Mouse (Mus musculus) forebrain, embryonic 14.5 days (tissue): ENCODE measurements at regions not wholly inside any gene's neighbourhood (a gene's known extent, or its start where the extent isn't known, plus 50 kb on each side); places are given as distances from the start of the nearest gene placed in this dataset.

Experiments
- ATAC-seq: fragments of 200-750 bp; cut with Nextera tagmentation; 2 replicates; pipeline ENCODE4 v1.8.0; 2017; ENCODE audit warnings: mild to moderate bottlenecking, moderate library complexity
- DNase-seq: peaks from one replicate; pipeline ENCODE4 v3.0.0-alpha.2; 2015; ENCODE audit warnings: low spot score
- H3K27ac ChIP-seq: fragments of 300-500 bp; sonication (generic); 2 replicates; pipeline ENCODE4 v1.5.1; 2014; ENCODE audit warnings: low read depth, mild to moderate bottlenecking, control low read depth, low read length, moderate library complexity
- H3K27me3 ChIP-seq: fragments of 300-500 bp; sonication (generic); replicated peaks from 2 replicates; pipeline ENCODE4 v1.6.1; 2014; ENCODE audit warnings: low read length, control low read depth, mixed read lengths; ENCODE audit not compliant: control insufficient read depth, insufficient read depth
- H3K36me3 ChIP-seq: fragments of 300-500 bp; sonication (generic); 2 replicates; pipeline ENCODE4 v1.6.1; 2014; ENCODE audit warnings: low read length, control low read depth; ENCODE audit not compliant: control insufficient read depth, insufficient read depth
- H3K4me1 ChIP-seq: fragments of 300-500 bp; sonication (generic); 2 replicates; pipeline ENCODE4 v1.6.1; 2014; ENCODE audit warnings: antibody characterized with exemption, low read length, control low read depth; ENCODE audit not compliant: control insufficient read depth, insufficient read depth
- H3K4me2 ChIP-seq: fragments of 300-500 bp; sonication (generic); 2 replicates; pipeline ENCODE4 v1.6.1; 2014; ENCODE audit warnings: mild to moderate bottlenecking, control low read depth, low read length
- H3K4me3 ChIP-seq: fragments of 300-500 bp; sonication (generic); 2 replicates; pipeline ENCODE4 v1.5.1; 2014; ENCODE audit warnings: low read depth, low read length, control low read depth
- H3K9ac ChIP-seq: fragments of 300-500 bp; sonication (generic); 2 replicates; pipeline ENCODE4 v1.6.1; 2014; ENCODE audit warnings: mild to moderate bottlenecking, low read length, control low read depth, moderate library complexity
- H3K9me3 ChIP-seq: fragments of 300-500 bp; sonication (generic); replicated peaks from 2 replicates; pipeline ENCODE4 v1.6.1; 2016; ENCODE audit warnings: low read length, control low read depth, mixed read lengths; ENCODE audit not compliant: control insufficient read depth
- WGBS: fragments of 180-500 bp; shearing (Covaris S2); extraction: QIAGEN DNeasy Blood & Tissue Kit; methylation state at CpG from one replicate; pipeline ENCODE4 v1.1.7; 2014; 5-methylcytosine and 5-hydroxymethylcytosine counted together

GRCm38 (mm10) chr16:13041356-13041755, 68.1 kb upstream of the Ercc4 start:
- H3K27ac ChIP-seq = no peak overlapping the region
- 86% methylated on average over 3 of the region's 3 CpGs for WGBS
- H3K9ac ChIP-seq = no peak overlapping the region
- no peaks in the 10 kb centered on the region for H3K4me1 ChIP-seq
- no peaks in the 10 kb centered on the region for H3K27me3 ChIP-seq
- no peak overlapping the region for H3K4me2 ChIP-seq
- no peaks in the 10 kb centered on the region for H3K9me3 ChIP-seq
- H3K4me3 ChIP-seq = no peak overlapping the region
- ATAC-seq (no peak), DNase-seq (no peak)
- no peaks in the 10 kb centered on the region for H3K36me3 ChIP-seq

GRCm38 (mm10) chr16:13045079-13045590, 64.3 kb upstream of the Ercc4 start:
- no peaks in the 10 kb centered on the region for H3K27me3 ChIP-seq
- H3K4me2 ChIP-seq = no peak overlapping the region
- H3K27ac ChIP-seq = no peak overlapping the region
- DNase-seq (no peak), ATAC-seq (no peak)
- H3K4me3 ChIP-seq = no peak overlapping the region
- no peaks in the 10 kb centered on the region for H3K36me3 ChIP-seq
- WGBS = 83% methylated on average over 10 of the region's 10 CpGs
- no peaks in the 10 kb centered on the region for H3K4me1 ChIP-seq
- no peaks in the 10 kb centered on the region for H3K9me3 ChIP-seq
- H3K9ac ChIP-seq = no peak overlapping the region

- Histone ChIP-seq H3K4me2 (no peak overlapping the region), H3K27ac (no peak overlapping the region), H3K27me3 (no peaks in the 10 kb centered on the region), H3K4me3 (no peak overlapping the region), H3K4me1 (no peaks in the 10 kb centered on the region), H3K9me3 (no peaks in the 10 kb centered on the region), H3K9ac (no peak overlapping the region), H3K36me3 (no peaks in the 10 kb centered on the region)
- 80% methylated on average over 6 of the region's 6 CpGs for WGBS
- ATAC-seq = no peak
- no peak for DNase-seq
These were observed 62.9 kb upstream of the Ercc4 start for GRCm38 (mm10) chr16:13046366-13047120.

GRCm38 (mm10) chr16:13049321-13049720, 60.2 kb upstream of the Ercc4 start:
- Histone ChIP-seq H3K9ac (no peak overlapping the region), H3K36me3 (no peaks in the 10 kb centered on the region), H3K4me3 (no peak overlapping the region), H3K4me1 (no peaks in the 10 kb centered on the region), H3K27me3 (no peaks in the 10 kb centered on the region), H3K27ac (no peak overlapping the region), H3K4me2 (no peak overlapping the region), H3K9me3 (no peaks in the 10 kb centered on the region)
- WGBS = 94% methylated on average over 4 of the region's 4 CpGs
- DNase-seq = no peak
- ATAC-seq = no peak

GRCm38 (mm10) chr16:13050225-13050892, 59.1 kb upstream of the Ercc4 start:
- Histone ChIP-seq H3K9ac (no peak overlapping the region), H3K36me3 (no peaks in the 10 kb centered on the region), H3K4me1 (no peaks in the 10 kb centered on the region), H3K27ac (no peak overlapping the region), H3K9me3 (no peaks in the 10 kb centered on the region), H3K4me3 (no peak overlapping the region), H3K27me3 (no peaks in the 10 kb centered on the region), H3K4me2 (no peak overlapping the region)
- ATAC-seq = no peak
- 73% methylated on average over 8 of the region's 8 CpGs for WGBS
- DNase-seq = no peak

- Histone ChIP-seq H3K9ac (no peak overlapping the region), H3K27me3 (no peaks in the 10 kb centered on the region), H3K27ac (no peak overlapping the region), H3K9me3 (no peaks in the 10 kb centered on the region), H3K4me3 (no peak overlapping the region), H3K36me3 (no peaks in the 10 kb centered on the region), H3K4me1 (no peaks in the 10 kb centered on the region), H3K4me2 (no peak overlapping the region)
- WGBS = 82% methylated on average over 7 of the region's 7 CpGs
- no peak for DNase-seq
- no peak for ATAC-seq
These were observed 54.5 kb upstream of the Ercc4 start for GRCm38 (mm10) chr16:13054956-13055355.
